Mouse (Mus musculus): Measurements from ENCODE around the gene Dkk2. TPM values are rescaled to one million over a fixed set of nuclear protein-coding genes. Genes with fewer than 3 reads are reported as not detected.
"Not testable (repeated sequence)": the region's sequence is repeated elsewhere in the genome, so short reads cannot be mapped to it uniquely, and the experiment has no call there.

Gene Dkk2
- total RNA-seq (2014; fragmentation: Nextera tagmentation) (not detected in 2 replicates), total RNA-seq (2017) (not detected in 2 replicates)

DNA sequence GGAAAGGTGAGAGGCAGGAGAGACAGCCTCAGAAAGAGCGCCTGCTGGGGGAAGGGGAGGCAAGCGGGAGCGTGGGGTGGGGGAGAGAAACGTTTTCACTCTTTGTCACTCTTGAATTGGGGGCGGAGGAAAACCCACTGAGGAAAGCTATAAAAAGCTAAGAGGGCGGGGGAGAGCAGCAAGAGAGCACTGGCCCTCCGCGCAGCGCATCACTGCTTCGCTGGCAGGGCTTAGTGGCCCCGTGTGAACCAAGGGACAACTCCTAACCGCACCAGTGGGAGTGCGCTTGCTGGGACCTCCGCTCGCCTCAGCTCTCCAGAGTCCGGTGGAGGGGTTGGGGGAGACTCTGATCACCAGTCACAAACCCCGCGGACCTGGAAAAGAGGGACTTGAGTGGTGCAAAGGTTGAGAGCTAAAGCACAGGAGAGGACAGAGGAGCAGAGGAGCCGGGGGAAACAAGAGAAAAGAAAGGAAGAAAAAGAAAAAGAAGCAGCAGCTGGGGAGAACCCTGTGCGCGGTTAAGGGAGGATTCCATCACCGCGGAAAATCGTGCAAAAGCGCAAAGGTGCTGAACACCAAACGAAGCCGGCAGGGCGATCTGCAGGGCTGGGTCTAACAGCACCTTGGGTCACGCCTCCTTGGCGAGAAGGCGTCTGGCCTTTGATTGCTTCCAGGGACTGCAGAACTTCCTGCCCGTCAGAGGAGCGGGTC lies at the start of gene Dkk2:
TSS of gene Dkk2 (plus strand) at position 181 of the 711 bp plus-strand sequence.
- ATAC-seq (replicated peaks; ENCODE audit: poor library complexity, severe bottlenecking): peak; percentile 53

DNA sequence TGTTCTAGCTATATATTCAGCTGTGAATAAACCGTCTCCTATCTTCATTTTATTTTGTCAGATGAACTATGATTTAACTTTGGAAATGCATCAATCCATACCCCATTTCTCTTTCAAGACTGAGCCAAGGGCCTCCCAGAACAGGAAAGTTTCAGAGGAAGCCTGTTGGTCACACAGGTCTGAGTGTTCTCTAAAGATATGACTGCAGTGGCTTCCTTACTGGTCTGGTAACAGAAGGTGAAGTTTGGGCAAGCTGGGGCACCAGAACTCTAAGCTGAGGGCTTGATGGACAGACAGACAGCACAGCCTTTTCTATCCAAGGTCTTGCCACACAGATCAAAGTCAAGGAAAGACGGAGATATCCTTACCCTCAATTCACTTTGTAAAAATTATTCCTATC lies 48.4 kb upstream of the Dkk2 start:
- no peak for ATAC-seq (replicated peaks; ENCODE audit: poor library complexity, severe bottlenecking)

DNA sequence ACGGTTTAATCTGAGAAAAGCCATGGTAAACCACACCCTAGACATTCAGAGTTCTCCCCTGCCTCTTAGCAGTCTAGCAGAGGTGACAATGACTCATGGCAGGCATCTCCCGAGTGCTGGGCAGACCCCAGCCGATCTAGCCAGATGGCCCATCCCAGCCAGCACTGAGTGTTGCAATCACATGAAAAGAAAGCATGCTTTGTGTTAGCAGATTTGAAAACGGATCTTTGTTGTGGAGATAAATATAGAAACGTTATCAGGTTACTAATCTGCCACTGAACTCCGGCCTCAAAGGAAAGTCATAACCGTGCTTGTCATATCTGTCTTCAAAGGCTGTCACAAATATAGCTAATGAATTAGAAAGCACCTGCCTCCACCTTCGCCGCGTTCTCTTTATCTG lies 47.4 kb upstream of the Dkk2 start:
- peak; percentile 83 for ATAC-seq (replicated peaks; ENCODE audit: poor library complexity, severe bottlenecking)

DNA sequence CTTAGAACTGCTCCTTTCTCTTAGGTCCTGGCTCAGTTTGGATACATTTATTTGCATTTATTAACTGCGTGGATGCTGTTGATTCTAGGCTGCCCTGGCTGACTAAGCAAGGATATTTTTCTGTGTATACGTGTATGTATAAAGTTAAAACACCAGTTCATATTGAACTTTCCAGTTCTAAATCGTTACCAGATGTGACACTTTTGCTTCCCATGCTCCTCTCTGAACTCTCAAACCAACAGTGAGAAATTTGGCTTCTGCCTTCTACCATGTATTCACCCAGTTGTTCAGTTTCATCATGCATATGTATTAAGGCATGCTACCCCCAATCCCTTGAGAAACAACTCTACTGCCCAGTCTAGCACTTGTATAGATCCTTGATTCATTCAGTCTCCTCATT lies 45.0 kb upstream of the Dkk2 start:
- no peak for ATAC-seq (replicated peaks; ENCODE audit: poor library complexity, severe bottlenecking)

DNA sequence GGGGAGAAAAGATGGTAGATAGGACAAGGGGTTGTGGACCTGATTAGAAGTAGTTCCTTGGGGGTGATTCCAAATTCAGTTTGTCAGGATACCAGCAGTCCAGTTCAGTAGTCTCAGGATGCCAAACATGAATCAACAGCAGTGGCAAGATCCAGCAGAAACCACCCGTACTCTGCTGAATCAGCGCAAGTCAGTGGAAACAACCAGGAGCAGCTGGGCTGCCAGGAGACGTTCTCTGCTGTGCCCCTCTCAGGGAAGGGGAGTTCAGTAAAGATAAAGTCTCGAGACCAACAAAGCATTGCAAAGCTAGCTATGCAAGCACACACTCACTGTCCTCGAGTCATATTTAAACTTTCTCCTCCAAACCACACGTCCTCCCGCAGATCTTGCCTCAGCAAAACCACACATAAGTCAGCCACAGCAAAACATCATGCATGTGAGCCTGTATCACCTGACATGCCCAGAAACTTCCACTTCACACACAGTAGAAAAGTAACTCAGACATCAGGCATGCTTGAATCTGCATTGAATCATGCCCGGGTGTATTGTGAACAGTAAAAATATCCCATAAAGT lies 34.1 kb upstream of the Dkk2 start:
- peak; percentile 58 for ATAC-seq (replicated peaks; ENCODE audit: poor library complexity, severe bottlenecking)

DNA sequence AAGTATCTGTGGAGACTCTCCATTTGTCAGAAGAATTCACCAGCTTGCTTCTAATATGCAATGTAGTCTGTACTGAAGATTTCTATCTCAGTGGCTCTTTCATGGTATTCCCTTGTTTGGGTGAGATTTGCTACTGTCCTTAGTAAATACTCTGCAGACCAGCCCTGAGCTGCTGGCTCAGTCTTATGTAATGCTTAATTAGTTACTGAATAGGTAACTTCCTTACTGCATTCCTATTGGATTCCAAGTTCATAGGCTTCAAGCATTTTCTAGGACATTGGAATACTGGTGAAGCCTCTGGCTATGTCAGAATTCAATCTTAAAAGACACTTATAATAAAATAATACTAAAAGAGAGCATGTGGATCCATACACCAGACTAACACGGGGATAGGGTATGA lies 22.3 kb upstream of the Dkk2 start:
- ATAC-seq (replicated peaks; ENCODE audit: poor library complexity, severe bottlenecking): not testable (repeated sequence)

DNA sequence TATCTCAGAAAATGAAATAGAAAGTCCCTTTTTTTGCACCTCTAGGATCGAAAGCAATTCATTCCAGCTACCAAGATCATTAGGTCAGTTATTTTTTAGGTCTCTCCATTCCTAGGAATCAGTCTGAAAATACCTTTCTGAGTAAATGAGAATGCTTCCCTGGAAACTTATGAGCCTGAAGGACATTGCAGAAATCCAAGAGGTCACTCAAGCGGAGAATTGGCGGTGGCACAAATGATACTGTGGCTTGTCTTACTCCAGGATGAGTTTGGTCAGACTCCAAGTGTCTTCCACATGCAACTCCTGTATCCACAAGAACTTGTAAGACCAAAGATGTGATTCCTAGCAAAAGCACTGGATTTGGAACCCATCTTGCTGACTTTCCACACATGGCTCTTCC lies 21.7 kb upstream of the Dkk2 start:
- no peak for ATAC-seq (replicated peaks; ENCODE audit: poor library complexity, severe bottlenecking)

DNA sequence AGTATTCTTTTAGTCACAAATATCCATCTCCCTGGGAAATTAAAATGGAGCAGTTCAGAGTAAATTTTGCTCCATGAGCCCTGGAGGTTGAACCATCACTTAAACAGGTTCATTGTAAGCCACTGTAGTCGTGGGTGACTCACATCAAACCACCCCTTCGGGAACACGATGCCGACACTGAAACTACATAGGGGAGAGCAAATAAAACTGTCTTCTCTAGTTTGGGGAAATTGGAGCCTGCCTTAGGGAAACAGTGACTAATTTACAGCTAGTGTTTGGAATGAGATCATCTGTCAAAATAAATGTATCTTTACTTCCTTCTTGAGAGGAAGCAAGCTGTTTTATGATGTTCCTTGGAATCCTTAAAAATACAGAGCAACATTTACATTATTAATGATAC lies 21.1 kb upstream of the Dkk2 start:
- ATAC-seq (replicated peaks; ENCODE audit: poor library complexity, severe bottlenecking): peak; percentile 31; the same call in 1 of the 2 replicates

DNA sequence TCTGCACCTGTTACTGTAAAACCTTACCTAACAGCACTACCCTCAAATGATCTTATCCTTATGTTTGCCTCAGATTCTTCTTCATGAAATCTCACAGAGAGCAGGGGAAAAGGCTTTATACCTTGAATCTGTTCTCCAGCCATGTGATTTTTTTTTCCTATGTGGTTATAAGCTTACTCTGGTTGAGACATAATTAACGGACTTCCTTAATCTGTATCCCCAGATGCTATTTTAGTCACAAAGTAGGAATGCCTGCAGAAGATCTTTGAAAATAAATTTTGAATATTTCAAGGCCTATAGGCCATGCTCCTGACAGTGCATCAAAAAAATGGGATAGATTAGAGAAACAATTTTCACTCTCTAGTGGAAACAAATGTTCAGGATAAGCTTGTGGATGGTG lies 20.2 kb upstream of the Dkk2 start:
- peak; percentile 66 for ATAC-seq (replicated peaks; ENCODE audit: poor library complexity, severe bottlenecking)

DNA sequence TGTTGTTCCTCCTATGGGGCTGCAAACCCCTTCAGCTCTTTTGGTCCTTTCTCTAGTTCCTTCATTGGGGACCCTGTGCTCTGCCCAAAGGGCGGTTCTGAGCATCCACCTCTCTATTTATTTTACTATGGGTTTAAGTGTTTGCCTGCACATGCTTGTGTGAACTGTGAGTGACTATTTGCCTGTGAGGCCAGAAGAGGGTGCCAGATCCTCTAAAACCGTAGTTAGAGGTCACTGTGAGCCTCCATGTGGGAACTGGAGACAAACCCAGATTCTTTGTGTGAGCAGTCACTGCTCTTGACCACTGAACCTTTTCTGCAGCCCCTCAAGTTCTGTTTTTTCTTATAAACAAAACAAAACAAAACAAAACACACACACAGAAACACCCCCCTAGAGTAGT lies 14.1 kb upstream of the Dkk2 start:
- ATAC-seq (replicated peaks; ENCODE audit: poor library complexity, severe bottlenecking): peak; percentile 89

DNA sequence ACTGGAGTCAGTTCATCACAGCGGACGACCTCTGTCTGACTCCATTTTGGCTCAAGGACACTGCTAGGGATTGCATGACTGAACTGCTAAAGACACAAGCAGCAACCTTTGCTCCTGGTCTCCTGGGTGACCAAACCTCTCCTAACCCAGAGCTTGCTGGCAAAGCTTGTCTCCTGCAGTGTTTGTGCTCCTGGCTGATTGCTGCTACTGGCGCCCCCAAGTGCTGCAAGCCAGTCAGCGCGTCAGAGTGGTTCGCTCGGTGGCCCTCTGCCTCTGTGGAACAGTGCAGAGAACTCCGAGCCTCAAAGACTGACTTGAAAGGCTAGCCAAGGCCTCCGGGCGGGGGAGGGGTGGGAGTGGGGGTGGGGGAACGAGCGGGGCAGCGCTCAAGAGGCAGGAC lies 1.1 kb upstream of the Dkk2 start:
- ATAC-seq (replicated peaks; ENCODE audit: poor library complexity, severe bottlenecking): peak; percentile 53

DNA sequence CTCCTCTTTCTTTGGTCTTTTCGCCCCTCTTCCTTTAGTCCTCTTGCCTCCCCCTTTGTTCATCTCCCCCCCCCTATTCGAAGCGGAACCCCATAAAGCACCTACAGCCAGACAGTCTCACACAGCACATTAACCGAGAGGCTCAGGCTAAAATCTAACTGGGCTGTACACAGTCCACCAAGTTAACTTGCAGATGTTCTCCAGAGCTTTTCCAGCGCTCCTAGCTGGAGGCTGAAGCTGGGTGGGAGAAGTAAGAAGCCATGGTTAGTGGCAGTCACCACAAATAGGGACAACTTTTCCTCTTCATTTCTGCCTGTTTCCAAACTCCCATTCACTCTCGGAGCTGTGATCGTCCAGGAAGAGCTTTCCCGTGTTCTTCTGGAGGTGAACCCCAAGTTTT lies 412 bp upstream of the Dkk2 start:
- ATAC-seq (replicated peaks; ENCODE audit: poor library complexity, severe bottlenecking): no peak

DNA sequence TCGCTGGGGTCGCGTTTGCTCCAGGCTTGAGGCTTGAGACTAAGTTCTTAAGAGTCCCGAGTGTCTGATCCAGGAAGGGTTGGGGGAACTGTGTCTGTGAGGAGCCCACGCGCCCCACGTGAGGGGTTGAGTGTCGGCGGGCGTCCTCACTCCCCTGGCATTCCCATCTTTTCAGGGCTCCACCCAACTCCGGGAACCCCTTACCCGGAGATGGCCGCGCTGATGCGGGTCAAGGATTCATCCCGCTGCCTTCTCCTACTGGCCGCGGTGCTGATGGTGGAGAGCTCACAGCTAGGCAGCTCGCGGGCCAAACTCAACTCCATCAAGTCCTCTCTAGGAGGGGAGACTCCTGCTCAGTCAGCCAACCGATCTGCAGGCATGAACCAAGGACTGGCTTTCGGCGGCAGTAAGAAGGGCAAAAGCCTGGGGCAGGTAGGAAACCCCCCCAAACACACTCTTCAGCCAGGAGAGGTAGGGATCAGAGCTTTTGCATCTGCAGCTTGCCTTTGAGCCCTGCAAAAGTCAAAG lies 795 bp downstream of the Dkk2 start:
- no peak for ATAC-seq (replicated peaks; ENCODE audit: poor library complexity, severe bottlenecking)

DNA sequence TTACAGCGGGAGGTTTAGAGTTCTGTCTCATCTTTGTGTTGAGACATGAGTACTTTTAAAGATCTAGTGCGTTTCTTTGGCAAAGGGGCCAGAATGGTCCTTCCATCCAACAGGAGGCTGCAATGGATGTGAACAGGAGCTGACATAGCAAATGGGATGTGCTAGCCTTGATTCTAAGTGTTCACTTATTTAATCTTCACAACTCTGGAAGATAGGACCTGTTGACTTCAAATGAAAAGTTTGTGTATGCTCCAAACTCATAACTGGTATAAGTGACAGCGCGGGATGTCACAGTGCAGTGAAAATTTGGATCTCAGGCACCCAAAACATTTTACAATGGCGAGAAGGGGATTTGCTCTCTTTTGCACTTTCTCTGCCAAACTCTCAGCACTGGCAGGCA lies 1.4 kb downstream of the Dkk2 start:
- ATAC-seq (replicated peaks; ENCODE audit: poor library complexity, severe bottlenecking): no peak

DNA sequence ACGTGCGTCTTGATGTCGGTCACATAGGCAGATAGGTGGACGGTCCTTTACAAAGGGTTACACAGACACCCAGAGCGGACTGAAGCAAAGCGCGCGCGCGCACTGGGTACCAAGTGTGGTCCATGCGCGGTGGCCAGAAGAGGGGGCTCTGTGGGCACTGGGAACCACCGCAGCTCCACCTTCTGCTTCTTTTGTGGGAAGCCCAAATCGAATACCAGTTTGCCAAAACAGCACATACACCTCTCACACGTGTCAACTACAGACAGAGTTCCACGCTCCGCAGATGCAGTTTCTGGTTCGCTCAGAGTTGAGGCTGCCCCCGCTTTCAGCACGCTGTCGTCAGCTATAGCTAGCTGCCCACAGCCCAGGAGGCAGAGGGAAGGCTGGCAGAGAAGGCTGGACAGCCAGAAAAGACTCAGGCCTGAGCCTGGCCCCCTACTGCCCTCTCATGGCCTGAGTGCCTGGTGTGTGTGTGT lies 2.0 kb downstream of the Dkk2 start:
- ATAC-seq (replicated peaks; ENCODE audit: poor library complexity, severe bottlenecking): peak; percentile 59

DNA sequence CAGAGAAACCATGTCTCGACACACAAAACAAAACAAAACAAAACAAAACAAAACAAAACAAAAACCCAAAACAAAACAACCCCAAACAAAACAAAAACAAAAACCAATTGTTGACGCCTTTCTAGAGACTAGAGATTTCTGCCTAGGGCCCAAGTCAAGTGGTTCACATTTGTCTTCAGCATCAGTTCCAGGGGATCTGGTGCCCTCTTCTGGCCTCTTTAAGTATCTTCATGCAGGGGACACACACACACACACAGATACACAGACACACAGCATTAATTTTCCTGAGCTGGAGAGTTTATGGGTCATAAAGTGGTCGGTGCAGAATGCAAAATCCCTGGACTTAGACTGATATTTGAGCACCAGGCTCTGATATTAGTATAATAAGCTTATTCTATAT lies 7.9 kb downstream of the Dkk2 start:
- no peak for ATAC-seq (replicated peaks; ENCODE audit: poor library complexity, severe bottlenecking)

DNA sequence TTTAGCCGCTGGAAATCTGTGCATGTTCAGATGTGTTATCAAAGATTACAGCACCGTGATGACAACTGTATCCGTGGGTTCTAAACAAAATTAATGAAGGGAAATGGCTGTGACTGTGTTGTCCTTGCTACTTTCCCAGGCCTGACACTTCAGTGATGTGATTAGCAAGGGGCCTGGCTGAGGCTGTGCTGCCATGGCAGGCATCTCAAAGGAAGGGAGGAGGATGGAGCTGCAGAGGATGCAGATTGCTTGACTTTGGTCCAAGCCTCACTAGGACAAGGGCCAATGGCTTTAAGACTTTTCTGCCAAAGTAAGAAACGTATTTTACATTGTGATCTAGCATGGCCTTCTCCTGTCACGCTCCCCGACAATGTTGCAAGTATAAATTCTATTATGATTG lies 11.2 kb downstream of the Dkk2 start:
- ATAC-seq (replicated peaks; ENCODE audit: poor library complexity, severe bottlenecking): no peak

DNA sequence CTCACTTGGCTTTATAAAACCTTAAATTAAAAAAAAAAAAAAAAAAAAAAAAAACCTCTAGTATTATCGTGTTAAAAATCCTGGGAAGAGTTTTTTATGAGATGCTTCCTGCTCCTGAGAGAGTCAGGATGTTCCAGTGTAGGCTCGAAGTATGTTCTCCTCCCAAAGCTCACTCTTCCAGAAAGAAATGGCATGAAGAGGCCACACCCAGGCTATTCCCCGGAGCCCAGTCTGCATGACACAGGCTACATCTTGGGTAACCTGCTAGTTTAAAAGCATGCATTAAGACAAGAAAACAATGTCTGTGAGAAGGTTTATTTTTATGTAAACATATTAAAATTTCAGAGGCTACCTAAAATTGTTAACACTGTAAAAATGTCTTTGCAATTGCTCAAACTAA lies 15.7 kb downstream of the Dkk2 start:
- ATAC-seq (replicated peaks; ENCODE audit: poor library complexity, severe bottlenecking): no peak

DNA sequence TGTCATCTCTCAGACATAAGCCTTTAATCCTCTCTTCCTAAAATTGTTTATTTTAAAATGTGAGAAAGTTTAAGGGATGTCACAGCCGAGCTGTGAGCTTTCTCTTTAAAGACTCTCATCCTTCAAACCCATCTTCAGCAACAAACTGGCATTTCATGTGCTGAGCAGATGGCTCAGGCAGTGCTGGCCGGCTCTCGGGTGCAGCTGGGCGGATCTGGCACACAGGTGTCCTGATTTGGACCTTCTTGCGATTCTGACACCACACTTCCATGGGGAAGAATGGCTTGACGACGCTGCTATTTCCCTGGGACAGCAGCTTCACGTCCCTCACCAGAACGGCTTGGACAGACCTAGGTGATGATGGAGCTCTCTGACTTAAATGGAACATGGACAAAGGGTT lies 17.9 kb downstream of the Dkk2 start:
- peak; percentile 42 for ATAC-seq (replicated peaks; ENCODE audit: poor library complexity, severe bottlenecking)

DNA sequence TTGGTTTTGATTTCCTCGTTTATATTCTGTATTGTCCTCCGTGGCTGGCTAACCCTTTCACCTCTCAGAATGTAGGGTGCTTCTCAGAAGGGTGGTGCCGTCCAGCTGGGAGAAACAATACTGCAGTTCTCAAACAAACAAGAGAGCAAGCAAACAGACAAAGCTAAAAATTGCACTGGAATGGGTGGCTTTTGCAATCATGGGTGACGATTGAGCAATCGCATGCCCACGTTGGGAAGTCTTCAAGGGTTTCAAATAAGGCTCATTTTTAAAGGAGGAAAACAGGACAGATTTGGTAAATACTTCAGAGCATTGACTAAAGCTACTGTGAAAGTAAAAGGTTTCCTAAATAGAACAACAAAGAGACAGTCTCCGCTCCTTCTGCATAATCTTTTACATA lies 18.4 kb downstream of the Dkk2 start:
- peak; percentile 89 for ATAC-seq (replicated peaks; ENCODE audit: poor library complexity, severe bottlenecking)

DNA sequence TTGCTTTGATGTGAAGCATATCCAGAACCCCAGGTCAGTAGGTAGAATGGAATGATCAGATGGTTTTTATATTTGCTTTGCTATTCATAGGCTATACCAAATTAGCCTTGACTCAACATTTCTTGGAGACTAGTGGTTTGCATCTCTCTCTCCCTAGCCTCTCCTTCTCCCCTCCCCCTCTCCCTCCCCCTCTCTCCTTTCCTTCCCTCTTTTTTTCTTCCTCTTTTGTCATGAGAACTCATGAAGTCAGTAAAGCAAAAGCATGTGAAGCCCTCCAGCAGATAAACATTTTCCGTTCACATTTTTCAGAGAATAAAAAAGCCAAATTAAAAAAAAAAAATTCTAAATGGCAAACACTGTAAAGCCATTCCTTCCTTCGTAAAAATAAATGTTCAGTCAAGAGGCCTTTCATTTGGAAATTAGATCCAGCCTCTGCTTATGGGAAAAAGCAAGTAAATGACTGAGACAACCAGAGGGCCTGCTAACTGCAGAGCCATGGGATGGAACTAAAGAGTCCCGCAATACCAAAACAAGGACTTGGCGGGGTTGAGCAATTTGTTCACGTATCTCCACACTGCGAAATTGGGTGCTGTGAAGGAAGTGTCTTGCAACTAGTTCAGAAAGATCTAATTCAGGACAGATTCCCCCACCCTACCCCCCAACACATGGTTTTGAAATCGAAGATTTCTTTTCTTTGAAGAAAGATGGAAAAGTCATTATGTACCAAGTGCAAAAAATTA lies 30.9 kb downstream of the Dkk2 start:
- ATAC-seq (replicated peaks; ENCODE audit: poor library complexity, severe bottlenecking): peak; percentile 92

Measured in granulocyte monocyte progenitor cell, adult 5-6 weeks (primary cell).